Mouse (Mus musculus): ENCODE results near the gene Ppp1r8. TPM values are rescaled to one million over a fixed set of nuclear protein-coding genes. Genes with fewer than 3 reads are reported as not detected.
"Not testable (repeated sequence)": the region's sequence is repeated elsewhere in the genome, so short reads cannot be mapped to it uniquely, and the experiment has no call there.

Ppp1r8 gene
- total RNA-seq, 2 experiments from 2014 or later = 43.9 to 45.2 TPM

DNA sequence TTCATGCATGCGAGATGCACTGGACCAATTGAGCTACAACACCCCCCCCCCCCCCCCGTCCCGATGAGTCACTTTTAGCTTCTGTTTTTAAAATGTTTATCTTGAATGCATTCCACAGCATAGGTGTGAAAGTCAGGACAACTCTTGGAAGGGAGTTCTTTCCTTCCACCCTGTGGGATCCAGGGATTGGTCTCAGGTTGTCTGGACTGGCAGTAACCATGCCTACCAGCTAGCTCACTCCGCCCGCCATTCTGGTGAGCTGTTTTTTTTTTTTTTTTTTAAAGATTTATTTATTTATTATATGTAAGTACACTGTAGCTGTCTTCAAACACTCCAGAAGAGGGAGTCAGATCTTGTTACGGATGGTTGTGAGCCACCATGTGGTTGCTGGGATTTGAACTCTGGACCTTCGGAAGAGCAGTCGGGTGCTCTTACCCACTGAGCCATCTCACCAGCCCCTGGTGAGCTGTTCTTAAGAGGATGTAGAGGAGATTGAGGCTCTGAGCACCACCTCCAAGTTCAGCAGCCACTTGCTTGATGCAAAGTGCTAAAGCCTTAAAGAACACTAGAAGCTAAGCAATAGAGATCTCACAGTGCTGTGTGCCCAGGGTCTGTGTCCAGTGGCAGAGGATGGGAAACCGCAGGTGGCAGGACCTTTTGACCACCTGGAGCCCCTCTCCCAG is 49.5 kb downstream of the Ppp1r8 start:
- intact Hi-C loops (cut with DNase I) = not testable (repeated sequence)

GRCm38 (mm10) chr4:132789731-132790130 is 53.2 kb downstream of the Ppp1r8 start:
- intact Hi-C loops (cut with DNase I) = no loop called here

More for the DNA sequence above, 49.5 kb downstream of the Ppp1r8 start:
- not testable (repeated sequence) for DNase-seq (ENCODE audit: low spot score in 2 of 2)

DNA sequence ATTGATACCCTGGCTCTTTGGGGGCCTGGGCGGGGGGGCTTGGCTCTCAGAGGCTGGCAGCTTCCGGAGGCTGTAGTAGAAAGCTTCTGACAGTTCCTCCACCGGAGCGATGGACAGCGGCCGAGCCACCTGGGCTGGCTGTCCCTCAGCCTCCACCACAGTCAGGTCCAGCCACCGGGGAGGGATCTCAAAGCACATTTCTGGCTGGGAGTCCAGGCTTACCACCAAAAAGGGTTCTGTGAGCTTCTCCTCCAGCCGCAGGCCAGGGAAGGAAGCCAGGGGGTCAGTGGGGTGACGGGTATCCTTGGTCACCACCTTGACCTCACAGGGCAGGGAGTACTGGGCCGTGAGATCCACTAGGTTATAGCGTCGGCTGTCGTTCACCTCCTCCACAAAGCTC is 57.7 kb downstream of the Ppp1r8 start:
- no peak for DNase-seq (ENCODE audit: low spot score in 2 of 2)
- intact Hi-C loops (cut with DNase I) = no loop called here

More at GRCm38 (mm10) chr4:132789731-132790130, 53.2 kb downstream of the Ppp1r8 start:
- DNase-seq (ENCODE audit: low spot score in 2 of 2) = no peak

- intact Hi-C loops (cut with DNase I) = no loop called here
- no peak for DNase-seq (ENCODE audit: low spot score in 2 of 2)
Measured at GRCm38 (mm10) chr4:132783732-132784131, 59.2 kb downstream of the Ppp1r8 start.

GRCm38 (mm10) chr4:132780288-132780687 is 62.7 kb downstream of the Ppp1r8 start:
- intact Hi-C loops (cut with DNase I) = no loop called here
- no peak for DNase-seq (ENCODE audit: low spot score in 2 of 2)

DNA sequence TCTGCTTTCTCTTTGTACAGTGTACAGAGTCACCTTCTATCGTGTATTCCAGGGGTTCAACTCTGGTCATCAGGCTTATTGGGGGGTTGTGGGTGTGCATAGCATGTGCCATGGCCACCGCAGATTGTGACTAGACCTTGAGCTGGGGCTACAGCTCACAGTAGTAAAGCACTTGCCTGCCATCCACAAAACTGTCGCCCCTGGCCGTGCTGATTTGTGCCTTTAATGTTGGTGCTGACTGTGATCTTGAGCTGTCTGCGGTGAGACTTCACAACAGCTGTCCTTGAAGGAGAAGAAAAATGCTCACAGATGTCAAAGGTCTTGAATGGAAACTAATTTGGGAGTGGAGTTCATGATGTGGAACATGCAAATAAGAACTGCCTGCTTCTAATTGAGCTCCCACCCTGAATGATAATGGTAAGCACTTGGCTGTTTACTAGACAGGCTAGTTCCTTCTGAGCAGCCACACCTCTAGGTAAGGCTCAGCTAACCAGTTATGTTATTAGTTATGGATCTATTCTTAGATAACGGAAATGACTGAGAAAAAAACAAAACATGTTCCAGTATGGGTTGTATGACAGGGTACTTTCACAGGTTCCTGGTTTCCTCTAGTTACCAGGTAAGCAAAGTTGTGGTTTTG is 64.3 kb downstream of the Ppp1r8 start:
- intact Hi-C loops (cut with DNase I) = loop anchor here (5.0 kb wide), 1 partner anchor 144 kb away; the partner anchor contains the start of gene Fam76a
- no peak for DNase-seq (ENCODE audit: low spot score in 2 of 2)

Other genes starting within 250 kb of the Ppp1r8 start
- gene Eya3, start 204.2 kb downstream of the Ppp1r8 start, total RNA-seq (2021) = 10 to 100 TPM; 29.1 to 34.6 TPM
- 1 to 10 TPM; 3.6 to 4.0 TPM for gene Xkr8, start 110.6 kb downstream of the Ppp1r8 start, total RNA-seq (2021)
- 1 to 10 TPM; 4.3 to 4.5 TPM for gene Smpdl3b, start 85.9 kb downstream of the Ppp1r8 start, total RNA-seq (2021)
- 10 to 100 TPM; 13.5 to 13.8 TPM for gene Rpa2, start 74.8 kb downstream of the Ppp1r8 start, total RNA-seq (2021)
- 1 to 10 TPM in 1 of 2 experiments, under 1 TPM in 1; 0.80 to 1.1 TPM for gene Themis2, start 46.8 kb downstream of the Ppp1r8 start, total RNA-seq (2021)
- gene Stx12, start 41.3 kb upstream of the Ppp1r8 start, total RNA-seq (2021) = 10 to 100 TPM; 98.7 to 100.0 TPM
- 10 to 100 TPM; 45.8 to 55.0 TPM for gene Fam76a, start 79.4 kb upstream of the Ppp1r8 start, total RNA-seq (2021)
- under 1 TPM; 0.18 to 0.25 TPM for gene Fgr, start 130.9 kb upstream of the Ppp1r8 start, total RNA-seq (2021)
- gene Ahdc1, start 168.1 kb upstream of the Ppp1r8 start, total RNA-seq (2021) = 10 to 100 TPM; 88.2 to 97.6 TPM

Measured in left cerebral cortex, postnatal 25 days (tissue).